Mouse (Mus musculus) left cerebral cortex, postnatal 14 days (tissue): ENCODE measurements at regions not wholly inside any gene's neighbourhood (a gene's known extent, or its start where the extent isn't known, plus 50 kb on each side); places are given as distances from the start of the nearest gene placed in this dataset.
A peak's percentile ranks its signal among the peaks of the same experiment; 100 is the strongest.
"Not testable (repeated sequence)": the region's sequence is repeated elsewhere in the genome, so short reads cannot be mapped to it uniquely, and the experiment has no call there.

Source experiments
- DNase-seq, 2 experiments: peaks; one replicate each; pipeline ENCODE4 v3.0.0; 2021 to 2022; ENCODE audit warnings: low spot score in 2 of 2, mixed read lengths in 1 of 2
- intact Hi-C: fragments of 180-260 bp; cut with DNase I; formaldehyde crosslinking; loops from one replicate; pipeline ENCODE4 v1.15.1; 2025

- intact Hi-C loops: no loop called here
- no peak for DNase-seq
Measured at GRCm38 (mm10) chr8:30063148-30063547, 2615.7 kb downstream of the Poteg start.

GRCm38 (mm10) chr8:30077726-30078125, 2630.3 kb downstream of the Poteg start:
- intact Hi-C loops: no loop called here

GRCm38 (mm10) chr8:30127766-30128165, 2680.3 kb downstream of the Poteg start:
- intact Hi-C loops: no loop called here
- DNase-seq: no peak

More at GRCm38 (mm10) chr8:30077726-30078125, 2630.3 kb downstream of the Poteg start:
- DNase-seq: no peak

- DNase-seq: no peak
- intact Hi-C loops: no loop called here
Measured at GRCm38 (mm10) chr8:30134999-30135398, 2687.5 kb downstream of the Poteg start.

- DNase-seq: no peak
- intact Hi-C loops: no loop called here
Measured at GRCm38 (mm10) chr8:30151181-30151844, 2703.8 kb downstream of the Poteg start.

- peak in 1 of 2 experiments; percentile 6 for DNase-seq
Measured at GRCm38 (mm10) chr8:30152921-30153320, 2705.5 kb downstream of the Poteg start.

GRCm38 (mm10) chr8:30171881-30172280, 2724.4 kb downstream of the Poteg start:
- intact Hi-C loops: loop anchor here (2.0 kb wide), 1 partner anchor 19 kb away; no protein-coding TSS in a partner anchor
- peak; percentile 4 to 43 for DNase-seq

More at GRCm38 (mm10) chr8:30152921-30153320, 2705.5 kb downstream of the Poteg start:
- intact Hi-C loops: loop anchor here (2.0 kb wide), 1 partner anchor 18 kb away; no protein-coding TSS in a partner anchor

- DNase-seq, intact Hi-C loops: not testable (repeated sequence)
Measured at GRCm38 (mm10) chr8:30202746-30203145, 2755.3 kb downstream of the Poteg start.

GRCm38 (mm10) chr8:30227354-30227753, 2779.9 kb downstream of the Poteg start:
- intact Hi-C loops: no loop called here
- peak; percentile 2 to 6 for DNase-seq

- no peak for DNase-seq
- intact Hi-C loops: no loop called here
Measured at GRCm38 (mm10) chr8:30233266-30233665, 2785.8 kb downstream of the Poteg start.

- intact Hi-C loops: no loop called here
- no peak for DNase-seq
Measured at GRCm38 (mm10) chr8:30251797-30252196, 2804.3 kb downstream of the Poteg start.

GRCm38 (mm10) chr8:30269949-30270910, 2822.8 kb downstream of the Poteg start:
- intact Hi-C loops: no loop called here
- no peak for DNase-seq

GRCm38 (mm10) chr8:30289169-30289568, 2841.7 kb downstream of the Poteg start:
- DNase-seq: peak; percentile 14 to 46
- intact Hi-C loops: no loop called here

- intact Hi-C loops: no loop called here
- peak in 1 of 2 experiments; percentile 2 for DNase-seq
Measured at GRCm38 (mm10) chr8:30331201-30331600, 2883.7 kb downstream of the Poteg start.

- no peak for DNase-seq
- intact Hi-C loops: no loop called here
Measured at GRCm38 (mm10) chr8:30333352-30333751, 2885.9 kb downstream of the Poteg start.

GRCm38 (mm10) chr8:30359464-30359863, 2912.0 kb downstream of the Poteg start:
- DNase-seq: no peak
- intact Hi-C loops: no loop called here

- no peak for DNase-seq
- intact Hi-C loops: no loop called here
Measured at GRCm38 (mm10) chr8:30365721-30366120, 2918.3 kb downstream of the Poteg start.

GRCm38 (mm10) chr8:30391936-30392335, 2944.5 kb downstream of the Poteg start:
- intact Hi-C loops: no loop called here
- DNase-seq: no peak

- DNase-seq: no peak
- intact Hi-C loops: no loop called here
Measured at GRCm38 (mm10) chr8:30439423-30439822, 2989.1 kb upstream of the 5930422O12Rik start.

- intact Hi-C loops: no loop called here
- no peak for DNase-seq
Measured at GRCm38 (mm10) chr8:30441821-30442220, 2986.7 kb upstream of the 5930422O12Rik start.
